Mouse (Mus musculus): Measurements from ENCODE around the gene Usf2.
A peak's percentile ranks its signal among the peaks of the same experiment; 100 is the strongest.
"Not testable (repeated sequence)": the region's sequence is repeated elsewhere in the genome, so short reads cannot be mapped to it uniquely, and the experiment has no call there.

Usf2 gene

DNA sequence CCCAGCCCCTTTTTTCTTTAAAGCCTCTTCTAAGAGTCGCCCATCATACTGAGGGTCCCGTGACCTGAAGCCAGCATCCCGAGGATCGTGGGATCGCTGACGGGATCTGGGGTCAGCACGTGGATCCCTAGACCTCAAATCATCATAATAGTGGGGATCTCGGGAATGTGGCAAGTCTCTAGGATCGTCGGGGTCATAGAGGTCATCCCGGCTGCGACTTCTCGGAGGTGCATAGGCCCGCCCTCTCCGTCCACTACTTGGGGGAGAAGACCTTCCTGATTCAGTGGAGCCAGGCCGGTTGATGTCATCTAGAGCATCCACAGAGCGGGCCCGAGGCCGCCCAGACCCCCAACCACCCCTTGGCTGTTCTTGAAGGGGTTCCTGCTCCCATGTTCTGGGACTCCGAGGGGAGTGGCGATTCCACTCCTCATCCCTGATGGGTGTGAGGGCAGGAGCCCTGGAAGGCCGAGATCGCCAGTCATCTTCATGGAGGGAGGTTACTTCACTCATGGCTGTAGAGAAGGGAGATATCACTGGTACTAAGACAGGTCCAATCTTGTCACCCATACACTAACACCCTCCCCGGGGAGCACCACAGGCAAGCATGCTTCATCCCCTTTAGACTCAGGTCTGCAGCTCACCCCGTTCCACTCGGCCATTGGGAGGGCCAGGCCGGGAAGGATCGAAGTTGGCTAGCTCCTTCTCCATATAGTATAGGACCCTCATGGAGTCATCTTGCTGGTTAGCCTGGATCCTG, 1.7 kb upstream of the Usf2 start:
- DNase-seq (ENCODE audit: low spot score): no peak

DNA sequence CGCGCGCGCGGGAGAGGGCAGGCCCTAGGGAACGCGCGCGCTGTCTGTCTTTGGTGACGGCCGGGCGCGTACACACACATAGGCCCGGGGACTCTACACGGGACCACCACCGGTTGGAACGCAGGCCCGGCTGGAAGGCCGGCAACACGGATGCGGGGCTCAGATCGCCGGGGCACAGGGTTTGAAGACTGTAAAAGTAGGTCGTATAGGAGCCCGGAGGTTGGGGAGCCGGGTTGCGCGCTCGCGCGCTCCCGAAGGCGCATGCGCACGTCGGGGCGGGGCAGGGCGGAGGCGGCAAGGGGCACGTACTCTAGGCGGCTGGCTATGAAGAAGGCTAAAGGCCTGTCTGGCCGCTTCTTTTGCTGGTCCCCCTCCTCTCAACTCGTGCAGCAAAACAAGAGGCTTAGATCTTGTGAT, 772 bp upstream of the Usf2 start:
- DNase-seq (ENCODE audit: low spot score): peak; percentile 93

DNA sequence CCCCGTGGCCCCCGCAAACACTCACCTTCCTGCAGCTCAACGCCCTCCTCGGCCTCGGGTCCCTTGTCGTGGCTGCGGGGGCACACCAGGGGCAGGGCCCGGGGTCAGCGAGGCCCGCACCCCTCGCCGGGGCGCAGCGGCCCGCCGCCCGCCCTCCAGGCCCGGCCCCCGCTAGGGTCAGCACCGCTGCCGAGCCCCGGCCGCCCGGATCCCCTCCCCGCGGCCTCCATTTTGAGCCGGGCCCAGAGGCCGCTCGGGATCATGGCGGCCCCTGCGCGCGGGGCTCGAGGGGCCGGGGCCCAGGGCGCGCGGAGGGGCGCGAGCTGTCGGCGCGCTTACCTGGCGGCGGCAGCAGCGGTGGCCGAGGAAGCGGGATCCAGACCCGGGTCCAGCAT, 249 bp downstream of the Usf2 start:
- no peak for DNase-seq (ENCODE audit: low spot score)

DNA sequence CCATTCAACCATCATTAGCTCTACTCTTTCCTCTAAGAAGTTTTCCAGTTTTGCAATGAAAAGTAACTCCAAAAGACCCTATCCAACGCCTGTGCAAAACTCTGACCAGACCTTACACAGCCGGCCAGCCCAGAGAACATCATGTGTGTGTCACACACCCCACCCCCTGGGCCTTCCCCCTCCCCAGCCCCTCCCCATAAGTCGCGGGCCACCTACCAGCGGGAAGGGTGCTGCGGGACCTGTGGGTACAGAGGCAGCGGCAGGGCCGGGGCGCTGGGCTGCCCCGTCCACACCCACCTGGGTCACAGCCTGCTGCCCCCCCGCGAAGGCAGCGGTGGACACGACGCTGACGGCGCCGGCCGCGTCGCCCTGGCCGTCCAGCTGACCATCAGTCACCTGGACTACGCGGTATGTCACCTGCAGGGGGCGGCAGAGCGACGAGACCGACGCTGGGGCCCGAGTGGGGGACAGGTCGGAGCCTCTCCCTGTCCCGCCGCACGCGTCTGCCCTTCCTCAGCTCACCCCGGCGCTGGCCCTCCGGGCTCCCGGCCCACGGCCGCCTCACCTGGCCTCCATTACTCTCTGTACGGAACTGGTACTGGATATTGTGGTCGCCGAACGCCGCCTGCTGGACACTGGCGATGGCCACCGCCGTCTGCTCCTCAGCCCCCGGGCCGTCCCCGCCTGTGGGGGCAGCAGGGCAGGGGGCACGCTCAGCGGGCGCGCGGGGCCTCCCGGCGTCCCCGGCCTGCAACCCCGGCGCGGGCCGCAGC, 833 bp downstream of the Usf2 start:
- peak; percentile 82 for DNase-seq (ENCODE audit: low spot score)

- no peak for DNase-seq (ENCODE audit: low spot score)
Observed at GRCm38 (mm10) chr7:30954971-30955520, 1.6 kb downstream of the Usf2 start.

- no peak for DNase-seq (ENCODE audit: low spot score)
Observed at GRCm38 (mm10) chr7:30954036-30954435, 2.6 kb downstream of the Usf2 start.

DNA sequence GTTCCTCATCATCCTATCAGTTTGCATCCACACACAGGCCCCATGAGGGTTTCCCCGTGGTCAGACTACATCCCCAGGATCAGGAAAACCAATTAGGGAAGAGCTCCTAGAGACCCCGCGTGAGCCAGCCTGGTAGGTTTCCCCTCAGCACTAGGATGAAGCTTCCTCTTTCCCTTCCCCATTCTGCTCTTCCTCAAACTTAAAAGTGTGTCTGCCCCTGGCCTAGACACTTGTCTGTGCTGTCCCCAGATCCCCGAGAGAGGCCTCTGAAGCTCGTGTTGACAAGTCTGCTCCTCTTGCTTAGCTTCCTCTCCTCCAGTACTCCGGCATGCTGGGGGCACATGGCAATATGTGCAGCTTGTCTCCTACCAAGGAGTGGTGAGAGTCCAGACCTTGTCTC, 3.1 kb downstream of the Usf2 start:
- DNase-seq (ENCODE audit: low spot score): no peak

- no peak for DNase-seq (ENCODE audit: low spot score)
Observed at GRCm38 (mm10) chr7:30952441-30953265, 4.0 kb downstream of the Usf2 start.

DNA sequence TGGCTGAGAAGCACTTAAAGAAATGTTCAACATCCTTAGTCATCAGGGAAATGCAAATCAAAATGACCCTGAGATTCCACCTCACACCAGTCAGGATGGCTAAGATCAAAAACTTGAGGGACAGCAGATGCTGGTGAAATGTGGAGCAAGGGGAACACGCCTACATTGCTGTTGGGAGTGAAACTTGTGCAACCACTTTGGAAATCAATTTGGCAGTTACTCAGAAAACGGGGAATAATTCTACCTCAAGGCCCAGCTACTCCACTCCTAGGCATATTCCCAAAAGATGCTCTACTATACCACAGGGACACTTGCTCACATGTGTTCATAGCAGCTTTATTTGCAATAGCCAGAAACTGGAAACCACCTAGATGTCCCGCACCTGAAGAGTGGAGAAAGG, 6.7 kb downstream of the Usf2 start:
- not testable (repeated sequence) for DNase-seq (ENCODE audit: low spot score)

DNA sequence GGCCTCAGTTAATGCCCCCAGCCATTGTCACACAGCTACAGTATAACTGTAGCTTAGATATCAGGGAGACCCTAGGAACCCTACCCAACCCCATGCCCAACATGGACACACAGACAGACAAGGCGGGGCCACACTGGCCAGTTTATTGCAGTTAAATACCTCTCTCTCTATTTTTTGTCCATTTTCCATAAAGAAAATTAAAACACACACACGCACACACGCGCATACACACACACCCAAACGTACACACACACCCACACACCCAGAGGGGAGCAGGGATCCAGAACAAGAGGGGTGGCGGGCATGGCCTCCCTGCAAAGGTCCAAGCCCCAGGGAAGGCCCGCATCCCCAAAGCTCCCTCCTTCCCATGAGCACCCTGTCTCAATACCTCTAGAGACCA, 10.7 kb downstream of the Usf2 start:
- no peak for DNase-seq (ENCODE audit: low spot score)

GRCm38 (mm10) chr7:30945466-30945865, 11.1 kb downstream of the Usf2 start:
- DNase-seq (ENCODE audit: low spot score): not testable (repeated sequence)

DNA sequence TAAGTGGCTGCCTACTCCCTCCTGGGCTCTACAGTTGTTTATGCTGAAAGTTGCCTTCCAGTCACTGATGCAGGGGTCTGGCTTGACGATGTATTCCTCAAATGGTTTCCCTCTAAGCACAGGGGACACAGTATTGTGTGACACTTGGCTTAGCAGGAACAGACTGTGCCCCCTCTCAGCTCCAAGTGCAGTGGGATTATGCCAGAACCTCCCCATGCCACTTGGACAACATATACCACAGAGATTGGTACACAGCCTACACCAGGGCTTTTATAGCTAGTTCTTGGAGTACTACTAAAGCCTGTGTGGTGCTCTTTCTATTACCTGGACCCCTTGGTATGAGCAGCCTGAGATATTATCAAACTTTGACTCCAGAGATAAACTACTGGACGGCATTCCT, 11.9 kb downstream of the Usf2 start:
- DNase-seq (ENCODE audit: low spot score): not testable (repeated sequence)

- DNase-seq (ENCODE audit: low spot score): no peak
Observed at GRCm38 (mm10) chr7:30943909-30944635, 12.5 kb downstream of the Usf2 start, which contains the start of gene Hamp. Gene Hamp (minus strand): TSS chr7:30944032.

DNA sequence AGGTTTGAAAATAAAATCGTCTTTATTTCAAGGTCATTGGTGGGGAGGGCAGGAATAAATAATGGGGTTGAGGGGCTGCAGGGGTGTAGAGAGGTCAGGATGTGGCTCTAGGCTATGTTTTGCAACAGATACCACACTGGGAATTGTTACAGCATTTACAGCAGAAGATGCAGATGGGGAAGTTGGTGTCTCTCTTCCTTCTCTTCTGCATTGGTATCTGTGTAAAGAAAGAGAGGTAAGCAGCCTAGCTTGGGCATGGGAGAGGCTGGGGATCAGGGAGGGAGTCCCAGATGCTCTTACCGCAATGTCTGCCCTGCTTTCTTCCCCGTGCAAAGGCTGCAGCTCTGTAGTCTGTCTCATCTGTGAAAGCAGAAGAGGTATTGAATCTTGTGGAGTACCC, 14.2 kb downstream of the Usf2 start:
- not testable (repeated sequence) for DNase-seq (ENCODE audit: low spot score)

DNA sequence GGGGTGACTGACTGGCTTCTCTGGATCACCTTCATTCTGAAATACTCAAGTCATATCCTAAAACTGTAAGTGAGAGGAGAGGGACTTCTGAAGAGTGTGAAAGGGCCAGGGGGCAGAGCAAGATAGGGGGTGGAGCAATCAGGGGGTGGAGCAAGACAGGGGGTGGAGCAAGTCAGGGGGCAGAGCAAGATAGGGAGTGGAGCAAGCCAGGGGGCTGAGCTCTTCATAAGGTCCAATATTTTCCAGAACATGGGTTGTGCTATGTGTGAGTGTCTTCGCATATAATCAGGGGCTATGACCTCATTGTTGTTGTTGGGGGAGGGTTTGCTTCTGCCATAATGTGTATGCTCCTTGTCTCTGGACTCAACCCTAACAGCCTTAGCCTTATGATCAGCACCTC, 16.5 kb downstream of the Usf2 start:
- not testable (repeated sequence) for DNase-seq (ENCODE audit: low spot score)

- not testable (repeated sequence) for DNase-seq (ENCODE audit: low spot score)
Observed at GRCm38 (mm10) chr7:30935422-30936099, 21.0 kb downstream of the Usf2 start.

DNA sequence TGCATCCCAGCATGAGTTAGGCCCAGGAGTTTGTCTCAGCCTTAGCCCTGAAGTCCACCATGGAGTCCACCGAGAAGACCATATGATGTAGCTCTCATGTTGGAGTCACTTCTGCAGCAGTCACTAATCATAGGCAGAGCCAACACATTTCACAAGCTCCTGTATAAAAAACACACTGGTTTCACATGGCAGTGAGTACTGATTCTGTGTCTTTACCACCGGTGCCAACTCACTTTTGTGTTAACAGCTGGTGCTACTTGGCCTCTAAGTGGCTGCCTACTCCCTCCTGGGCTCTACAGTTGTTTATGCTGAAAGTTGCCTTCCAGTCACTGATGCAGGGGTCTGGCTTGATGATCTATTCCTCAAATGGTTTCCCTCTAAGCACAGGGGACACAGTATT, 32.0 kb downstream of the Usf2 start, which contains the start of gene Hamp2:
Gene Hamp2, minus strand, starts transcription at position 101 of the 400 bp plus-strand sequence.
- DNase-seq (ENCODE audit: low spot score): not testable (repeated sequence)

- DNase-seq (ENCODE audit: low spot score): no peak
Observed at GRCm38 (mm10) chr7:30924071-30924470, 32.5 kb downstream of the Usf2 start.

- not testable (repeated sequence) for DNase-seq (ENCODE audit: low spot score)
Observed at GRCm38 (mm10) chr7:30922490-30922889, 34.1 kb downstream of the Usf2 start.

- DNase-seq (ENCODE audit: low spot score): no peak
Observed at GRCm38 (mm10) chr7:30920217-30920616, 36.4 kb downstream of the Usf2 start.

- DNase-seq (ENCODE audit: low spot score): no peak
Observed at GRCm38 (mm10) chr7:30917219-30917618, 39.4 kb downstream of the Usf2 start.

Measured in spleen, adult 12 weeks (tissue).